Mouse (Mus musculus): ENCODE measurements around the gene Ccdc162.

DNA sequence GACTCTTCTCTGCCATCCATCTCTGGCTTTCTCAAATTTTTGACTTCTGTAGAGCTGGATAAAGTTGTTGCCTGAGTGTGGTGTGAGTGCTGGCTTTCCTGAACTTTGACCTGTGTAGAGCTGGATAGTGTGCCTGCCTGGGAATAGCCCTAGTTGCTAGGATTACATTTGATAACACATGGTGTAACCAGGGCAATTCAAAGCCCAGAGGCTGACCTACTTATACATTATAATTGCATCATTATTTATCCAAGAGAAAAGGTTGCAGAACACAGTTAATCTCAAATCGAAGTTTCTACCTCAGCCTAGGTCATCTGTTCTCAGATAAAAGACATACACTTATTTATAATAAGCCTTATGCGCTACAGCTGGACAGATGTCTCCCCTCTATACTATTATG, 127.8 kb downstream of the Ccdc162 start:
- TF ChIP-seq EP300 (IDR thresholded peaks at IDR 0.05) = no peak
- no peak for TF ChIP-seq CTCF (IDR thresholded peaks at IDR 0.05)

Data from lung, postnatal 0 days (tissue).